Mouse (Mus musculus) embryonic fibroblast, embryonic 13.5 days (primary cell): Measurements from ENCODE around the gene Lsamp. TPM values are rescaled to one million over a fixed set of nuclear protein-coding genes. Genes with fewer than 3 reads are reported as not detected.

ENCODE experiments used
- H3K27ac ChIP-seq: 2 replicates; pipeline ENCODE4 v1.5.1; 2012; ENCODE audit warnings: low read length, control low read depth, inconsistent platforms; ENCODE audit not compliant: insufficient read depth
- H3K4me1 ChIP-seq: 2 replicates; pipeline ENCODE4 v1.6.1; 2011; ENCODE audit warnings: low read length; ENCODE audit not compliant: control insufficient read depth, insufficient read depth
- H3K4me3 ChIP-seq: 2 replicates; pipeline ENCODE4 v1.5.1; 2011; ENCODE audit warnings: mild to moderate bottlenecking, control low read depth, low read length; ENCODE audit not compliant: insufficient read depth
- CTCF ChIP-seq: IDR thresholded peaks from 2 replicates; pipeline ENCODE4 v1.5.1; 2011; ENCODE audit warnings: mild to moderate bottlenecking, control low read depth, low read length, moderate library complexity, borderline replicate concordance; ENCODE audit not compliant: insufficient read depth
- POLR2A ChIP-seq: IDR thresholded peaks from 2 replicates; pipeline ENCODE4 v1.6.1; 2011; ENCODE audit warnings: low read depth, mild to moderate bottlenecking, control low read depth, low read length, moderate library complexity
- polyA plus RNA-seq: library from polyadenylated mRNA; stranded (reverse); fragments of >200 nt; gene quantifications from 2 replicates; pipeline ENCODE4 v1.2.4, GENCODE M21; 2011; ENCODE audit warnings: low read depth; ENCODE audit not compliant: missing spikeins, insufficient read length

Lsamp gene
- polyA plus RNA-seq, 1 experiment, result 0.40 TPM

DNA sequence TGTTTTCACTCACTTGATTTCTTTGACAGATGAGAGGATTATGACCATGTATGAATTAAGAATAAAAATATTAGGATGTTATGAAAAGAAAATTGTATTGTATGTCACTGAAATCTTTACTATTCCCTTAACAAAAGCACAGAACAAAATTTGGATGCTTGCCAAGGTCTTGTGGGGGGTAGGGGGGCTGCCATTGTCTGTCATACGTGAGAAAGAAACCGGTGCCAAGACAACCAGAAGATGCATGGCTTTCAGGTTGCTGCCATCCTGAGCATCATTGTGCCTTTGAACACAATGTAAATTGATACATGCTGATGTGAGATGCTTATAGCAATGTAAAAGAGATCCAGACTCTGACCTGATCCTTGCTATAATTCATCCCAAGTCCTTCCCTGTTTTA is 75.4 kb downstream of the Lsamp start:
- TF ChIP-seq CTCF (no peak), POLR2A (no peak)
- no peak overlapping the region for H3K27ac ChIP-seq
- no peak overlapping the region for H3K4me3 ChIP-seq
- no peaks in the 10 kb centered on the region for H3K4me1 ChIP-seq

DNA sequence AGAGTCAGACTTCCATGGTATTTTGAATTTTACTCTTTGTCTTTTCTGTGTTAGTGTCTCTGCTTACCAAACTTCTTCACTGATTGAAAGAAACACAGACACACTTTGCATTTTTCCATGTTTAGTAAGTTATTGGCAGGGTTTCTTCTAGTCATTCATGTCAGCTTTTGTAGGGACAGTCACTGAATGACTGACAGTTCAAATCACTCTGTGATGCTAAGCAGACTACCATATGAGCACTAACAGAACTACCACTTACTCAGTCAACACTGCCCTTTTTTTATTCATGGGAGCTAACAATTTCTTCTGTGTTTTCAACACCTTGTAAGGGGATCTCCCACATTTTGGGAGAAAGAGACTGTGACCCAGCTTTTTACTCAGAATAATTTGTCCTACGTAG is 75.8 kb downstream of the Lsamp start:
- no peak overlapping the region for H3K4me3 ChIP-seq
- no peak overlapping the region for H3K27ac ChIP-seq
- TF ChIP-seq POLR2A, result no peak
- no peak for TF ChIP-seq CTCF
- no peaks in the 10 kb centered on the region for H3K4me1 ChIP-seq

DNA sequence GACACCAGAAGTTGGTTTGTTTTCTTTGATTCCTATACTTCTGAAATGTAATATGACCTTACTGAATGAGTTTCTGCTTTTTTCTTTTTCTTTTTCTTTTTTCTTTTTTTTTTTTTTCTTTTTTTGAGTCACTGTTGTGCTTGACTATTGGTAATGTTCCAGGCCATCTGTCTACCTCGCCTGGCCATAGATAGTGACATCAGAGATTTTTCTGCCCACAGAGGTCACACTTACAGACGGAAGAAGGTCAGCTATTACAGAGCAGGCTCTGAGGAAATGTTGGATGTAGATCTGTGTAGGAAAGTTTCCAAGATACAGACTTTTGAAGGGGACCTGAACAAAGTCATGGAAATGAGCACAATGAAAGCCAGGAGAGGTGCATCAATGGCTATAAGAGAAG is 76.3 kb downstream of the Lsamp start:
- TF ChIP-seq POLR2A (no peak), CTCF (no peak)
- Histone ChIP-seq H3K4me1 (no peaks in the 10 kb centered on the region), H3K27ac (no peak overlapping the region), H3K4me3 (no peak overlapping the region)

DNA sequence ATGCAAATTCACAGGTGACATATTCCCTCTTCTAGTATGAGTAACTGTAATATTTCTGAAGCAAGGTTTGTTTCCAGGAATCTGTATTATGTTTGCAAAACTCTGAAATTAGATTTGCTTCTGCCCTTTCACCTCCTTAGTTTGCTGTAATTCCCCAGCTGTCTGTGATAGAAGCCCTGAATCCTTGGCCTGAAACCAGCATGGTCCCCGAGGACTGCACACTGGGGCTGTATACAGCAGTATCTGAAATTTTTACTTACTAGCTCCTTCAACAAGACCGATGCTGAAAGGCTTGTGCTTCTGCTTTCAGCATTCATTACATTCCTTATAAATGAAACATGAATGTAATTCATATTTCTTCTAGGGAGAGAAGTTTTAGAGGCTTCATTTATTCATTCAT is 91.4 kb downstream of the Lsamp start:
- no peak overlapping the region for H3K4me3 ChIP-seq
- no peak overlapping the region for H3K27ac ChIP-seq
- H3K4me1 ChIP-seq, result no peaks in the 10 kb centered on the region
- no peak for TF ChIP-seq CTCF

DNA sequence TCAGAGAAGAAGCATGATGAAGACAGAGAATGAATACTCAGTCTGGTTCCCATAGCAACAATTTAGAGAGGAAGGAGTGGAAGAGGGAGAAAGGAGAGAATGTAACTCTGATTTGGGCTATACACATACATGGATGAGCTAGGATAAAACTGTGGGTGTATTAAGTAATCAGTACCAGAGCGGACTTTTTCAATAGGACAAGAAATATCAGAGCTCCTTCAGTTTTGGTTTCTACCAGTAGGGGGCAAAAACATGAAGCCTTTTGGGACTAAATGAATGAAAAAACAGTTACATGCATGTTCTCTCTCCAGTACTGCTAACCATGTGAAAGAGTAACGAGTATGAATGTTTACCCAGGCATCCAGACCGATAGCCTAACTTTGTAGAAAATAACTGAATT is 96.1 kb downstream of the Lsamp start:
- Histone ChIP-seq H3K4me1 (no peaks in the 10 kb centered on the region), H3K27ac (no peak overlapping the region), H3K4me3 (no peak overlapping the region)
- no peak for TF ChIP-seq POLR2A
- no peak for TF ChIP-seq CTCF

DNA sequence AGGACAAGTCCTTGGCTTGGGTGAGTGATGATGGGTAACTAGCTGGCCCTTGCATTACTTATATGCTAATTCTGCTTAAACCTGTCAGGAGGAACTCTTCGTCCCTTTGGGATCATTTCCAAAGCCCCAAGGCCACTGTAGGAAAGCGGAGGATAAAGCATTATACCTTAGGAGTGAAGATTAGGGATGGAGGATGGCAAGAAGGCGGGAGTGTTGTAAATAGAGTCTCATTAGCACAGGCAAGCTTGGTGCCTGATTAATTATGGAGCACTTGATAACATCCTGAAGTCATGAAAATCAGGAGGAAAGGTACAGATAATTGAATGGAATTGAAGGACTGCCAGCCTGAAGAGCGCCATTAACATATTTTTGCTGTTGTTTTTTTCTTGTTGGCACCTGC is 120.2 kb downstream of the Lsamp start:
- TF ChIP-seq POLR2A (no peak), CTCF (no peak)
- Histone ChIP-seq H3K4me1 (no peaks in the 10 kb centered on the region), H3K27ac (no peak overlapping the region), H3K4me3 (no peak overlapping the region)

DNA sequence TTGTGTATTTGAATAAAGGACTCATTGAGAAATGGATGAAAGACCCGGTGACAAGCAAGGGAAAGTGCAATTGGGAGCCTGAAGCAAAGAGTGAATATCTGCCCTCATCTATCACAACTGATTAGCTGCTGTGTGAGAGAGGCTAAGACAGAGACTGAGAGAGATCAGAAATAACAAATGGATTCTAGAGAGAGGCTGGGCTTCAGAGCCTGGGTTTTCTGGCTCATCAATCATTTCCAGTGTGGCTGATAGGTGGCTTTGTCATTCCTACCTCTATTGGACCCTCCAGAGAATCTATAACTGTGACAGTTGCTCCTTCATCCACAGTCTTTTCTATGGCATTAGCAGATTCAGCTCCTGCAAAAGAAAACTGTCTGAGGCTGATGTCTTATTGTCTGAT is 198.8 kb downstream of the Lsamp start:
- Histone ChIP-seq H3K4me1 (no peaks in the 10 kb centered on the region), H3K27ac (no peak overlapping the region), H3K4me3 (no peak overlapping the region)
- TF ChIP-seq POLR2A (no peak), CTCF (no peak)

DNA sequence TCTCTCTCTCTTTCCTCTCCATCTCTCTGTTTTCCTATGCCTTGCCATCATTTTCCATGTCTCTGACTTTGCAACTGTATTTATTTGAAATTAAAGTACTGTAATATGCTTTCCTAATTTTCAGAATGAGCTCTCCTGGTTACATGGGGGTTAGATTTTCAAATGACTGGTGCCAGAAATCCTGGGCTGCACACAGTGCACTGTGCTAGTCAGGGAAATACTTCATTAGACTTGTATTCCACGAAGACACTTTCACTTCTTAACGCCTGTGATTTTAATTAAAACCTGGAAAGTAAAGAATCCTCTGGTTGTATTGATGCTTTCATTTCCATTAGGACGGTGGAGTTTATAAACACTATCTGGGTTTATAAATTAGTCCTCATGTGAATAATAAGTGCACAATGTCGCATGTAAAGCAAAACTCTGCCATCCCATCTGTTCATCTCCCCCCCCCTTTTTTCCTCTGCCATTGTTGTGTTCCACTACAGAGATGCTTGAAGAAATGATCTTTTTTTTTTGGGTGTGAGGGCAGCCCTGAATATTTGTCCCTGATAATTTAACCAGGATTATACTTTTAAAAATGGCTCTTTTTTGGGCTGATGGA is 203.9 kb downstream of the Lsamp start:
- no peak for TF ChIP-seq CTCF
- no peak for TF ChIP-seq POLR2A
- Histone ChIP-seq H3K4me3 (no peak overlapping the region), H3K27ac (no peak overlapping the region), H3K4me1 (no peaks in the 10 kb centered on the region)

DNA sequence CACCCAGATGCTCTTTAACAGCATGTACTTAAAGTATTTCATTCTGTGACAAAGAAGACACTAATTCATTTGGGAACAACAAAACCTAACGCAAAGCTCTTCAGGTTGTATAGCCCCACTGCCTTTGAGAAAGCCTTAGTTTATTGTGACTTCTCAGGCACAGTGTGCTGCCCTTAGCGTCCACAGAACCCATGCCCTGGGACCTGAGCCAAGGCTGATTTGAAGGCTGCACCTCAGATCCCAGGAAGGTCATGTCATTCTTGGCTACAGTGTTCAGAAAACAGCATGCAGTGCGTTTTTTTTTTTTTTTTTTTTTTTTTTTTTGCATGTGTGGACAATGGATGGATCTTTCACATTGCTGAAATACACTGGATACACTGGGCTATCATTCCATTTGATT is 210.2 kb downstream of the Lsamp start:
- Histone ChIP-seq H3K4me1 (no peaks in the 10 kb centered on the region), H3K27ac (no peak overlapping the region), H3K4me3 (no peak overlapping the region)
- no peak for TF ChIP-seq CTCF
- TF ChIP-seq POLR2A, result no peak

DNA sequence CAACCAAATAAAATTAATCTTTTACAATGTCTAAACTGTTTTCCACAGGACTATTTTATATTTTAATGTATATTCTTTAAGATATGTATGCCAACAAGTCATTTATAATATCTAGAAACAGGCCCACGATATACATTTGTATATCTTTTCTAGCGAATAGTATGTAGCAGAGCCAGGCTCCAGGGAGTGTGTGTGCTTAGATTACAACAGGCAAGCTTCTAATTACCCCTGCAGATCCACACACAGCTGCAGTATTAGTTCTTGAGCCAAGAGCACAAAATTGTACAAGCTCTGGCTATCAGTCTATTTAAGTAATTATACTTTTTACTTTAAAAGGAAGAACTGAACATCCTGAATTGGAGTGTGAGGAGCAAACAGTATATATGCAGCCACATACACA is 210.7 kb downstream of the Lsamp start:
- Histone ChIP-seq H3K27ac (no peak overlapping the region), H3K4me1 (no peaks in the 10 kb centered on the region), H3K4me3 (no peak overlapping the region)
- TF ChIP-seq CTCF, result no peak
- no peak for TF ChIP-seq POLR2A

DNA sequence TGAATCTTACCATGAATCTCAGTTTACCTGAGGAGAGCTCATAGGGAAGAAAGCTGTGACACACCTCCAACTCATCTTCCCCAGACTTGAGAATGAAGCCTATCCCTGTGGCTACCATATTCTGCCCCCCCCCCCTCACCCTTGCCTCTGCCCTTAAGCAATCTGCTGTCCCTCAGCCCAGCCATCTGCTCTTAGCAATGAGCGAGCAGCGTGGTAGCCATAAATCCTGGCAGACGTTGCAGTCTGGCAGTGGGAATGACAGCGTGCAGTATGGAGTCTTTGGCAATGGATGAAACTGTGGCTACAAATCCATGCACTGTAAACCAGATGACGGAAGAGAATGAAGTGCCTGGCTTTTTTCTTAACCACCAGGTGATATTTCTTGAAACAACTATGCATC is 244.5 kb downstream of the Lsamp start:
- Histone ChIP-seq H3K27ac (no peak overlapping the region), H3K4me1 (no peaks in the 10 kb centered on the region), H3K4me3 (no peak overlapping the region)
- no peak for TF ChIP-seq POLR2A
- TF ChIP-seq CTCF, result no peak
